Mouse (Mus musculus): ENCODE results near the gene Fndc11. TPM values are rescaled to one million over a fixed set of nuclear protein-coding genes. Genes with fewer than 3 reads are reported as not detected.

Gene Fndc11
- total and polyA plus RNA-seq, 3 experiments: not detected

- Histone ChIP-seq H3K27ac (ENCODE audit: control insufficient read depth, low read depth, low read length) (no peak overlapping the region), H3K9me3 (replicated peaks; ENCODE audit: insufficient read depth, low read length) (no peaks in the 10 kb centered on the region), H3K27me3 (ENCODE audit: control insufficient read depth in 1 of 2, insufficient read depth in 2 of 2, low read length in 2 of 2) (no peaks in the 10 kb centered on the region; a peak in 1 of 4 replicates), H3K36me3 (ENCODE audit: control insufficient read depth in 1 of 2, insufficient read depth in 2 of 2, low read length in 2 of 2) (peaks cover 0 to 5% of the 10 kb centered on the region in 2 experiments; a peak in 1 of 4 replicates), H3K9ac (ENCODE audit: control insufficient read depth, low read depth, low read length, poor library complexity, severe bottlenecking) (no peak overlapping the region), H3K4me1 (ENCODE audit: control insufficient read depth in 1 of 2, insufficient read depth in 2 of 2, low read length in 2 of 2) (no peaks in the 10 kb centered on the region), H3K4me3 (ENCODE audit: control insufficient read depth in 1 of 2, insufficient read depth in 1 of 2, low read depth in 2 of 2, low read length in 2 of 2) (peak overlapping the region; percentile 18 to 21; a peak in 1 of 4 replicates), H3K79me2 (ENCODE audit: control insufficient read depth, insufficient read depth, low read length, poor library complexity) (no peaks in the 10 kb centered on the region)
- TF ChIP-seq CHD2 (IDR thresholded peaks at IDR 0.05; ENCODE audit: low read length) (no peak), ZNF384 (IDR thresholded peaks at IDR 0.05; ENCODE audit: low read depth, low read length) (peak; percentile 87), MEF2A (IDR thresholded peaks at IDR 0.05; ENCODE audit: extremely low read depth, insufficient replicate concordance, low read depth, low read length, poor library complexity, severe bottlenecking) (no peak), USF1 (IDR thresholded peaks at IDR 0.05; ENCODE audit: low read depth, low read length) (no peak), POLR2A (IDR thresholded peaks at IDR 0.05; ENCODE audit: control insufficient read depth in 1 of 2, insufficient read depth in 1 of 2, low read depth in 1 of 2, low read length in 2 of 2, poor library complexity in 1 of 2) (peak in 1 of 2 experiments; percentile 28; a peak in 1 of 4 replicates), ZC3H11A (IDR thresholded peaks at IDR 0.05; ENCODE audit: low read depth, low read length) (no peak), ELF1 (IDR thresholded peaks at IDR 0.05; ENCODE audit: low read depth, low read length) (peak; percentile 64), HCFC1 (IDR thresholded peaks at IDR 0.05; ENCODE audit: low read depth, low read length) (0 out of 2 replicates have a peak, but pooled peaks have one; percentile 12), BHLHE40 (IDR thresholded peaks at IDR 0.05; ENCODE audit: borderline replicate concordance, low read depth, low read length) (no peak)
- DNase-seq (ENCODE audit: low read depth, low spot score): peak; percentile 48
These were observed 41.8 kb upstream of the Fndc11 start for GRCm38 (mm10) chr2:181178015-181178414.

DNA sequence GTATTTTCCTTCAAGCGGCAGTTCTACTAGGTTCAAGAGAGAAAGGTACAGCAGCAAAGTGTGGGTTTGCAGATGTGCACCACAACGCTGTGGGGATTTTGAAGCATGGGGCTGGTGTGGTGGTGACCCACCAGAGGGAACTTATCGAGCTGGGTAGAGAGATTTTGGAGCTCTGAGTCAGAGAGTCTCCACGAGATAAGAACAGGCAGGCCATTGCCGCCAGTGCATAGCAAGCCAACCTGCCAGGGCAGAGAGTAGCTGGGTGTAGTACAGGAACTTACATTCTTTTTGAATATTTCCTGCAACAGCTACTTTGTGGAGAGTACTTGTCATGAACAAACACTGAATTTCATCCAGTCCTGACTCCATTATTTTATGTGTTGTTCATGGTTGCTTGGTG, 41.3 kb upstream of the Fndc11 start:
- Histone ChIP-seq H3K4me1 (ENCODE audit: control insufficient read depth in 1 of 2, insufficient read depth in 2 of 2, low read length in 2 of 2) (no peaks in the 10 kb centered on the region), H3K4me3 (ENCODE audit: control insufficient read depth in 1 of 2, insufficient read depth in 1 of 2, low read depth in 2 of 2, low read length in 2 of 2) (peak overlapping the region; percentile 18 to 21; a peak in 1 of 4 replicates), H3K36me3 (ENCODE audit: control insufficient read depth in 1 of 2, insufficient read depth in 2 of 2, low read length in 2 of 2) (peaks cover 0 to 5% of the 10 kb centered on the region in 2 experiments; a peak in 1 of 4 replicates), H3K27ac (ENCODE audit: control insufficient read depth, low read depth, low read length) (no peak overlapping the region), H3K9ac (ENCODE audit: control insufficient read depth, low read depth, low read length, poor library complexity, severe bottlenecking) (no peak overlapping the region), H3K79me2 (ENCODE audit: control insufficient read depth, insufficient read depth, low read length, poor library complexity) (no peaks in the 10 kb centered on the region), H3K9me3 (replicated peaks; ENCODE audit: insufficient read depth, low read length) (no peaks in the 10 kb centered on the region), H3K27me3 (ENCODE audit: control insufficient read depth in 1 of 2, insufficient read depth in 2 of 2, low read length in 2 of 2) (no peaks in the 10 kb centered on the region; a peak in 1 of 4 replicates)
- peak; percentile 59 for DNase-seq (ENCODE audit: low read depth, low spot score)
- no peak; a peak in 1 of 4 replicates for TF ChIP-seq POLR2A (IDR thresholded peaks at IDR 0.05; ENCODE audit: control insufficient read depth in 1 of 2, insufficient read depth in 1 of 2, low read depth in 1 of 2, low read length in 2 of 2, poor library complexity in 1 of 2)
- TF ChIP-seq SMC3 (IDR thresholded peaks at IDR 0.05; ENCODE audit: low read depth, low read length): no peak
- no peak for TF ChIP-seq TBP (IDR thresholded peaks at IDR 0.05; ENCODE audit: low read depth, low read length)
- TF ChIP-seq NRF1 (IDR thresholded peaks at IDR 0.05; ENCODE audit: insufficient read depth, low read depth, low read length, poor library complexity, severe bottlenecking): no peak
- no peak for TF ChIP-seq ZNF384 (IDR thresholded peaks at IDR 0.05; ENCODE audit: low read depth, low read length)
- TF ChIP-seq GATA1 (IDR thresholded peaks at IDR 0.05; ENCODE audit: low read depth, low read length): peak; percentile 70

- Histone ChIP-seq H3K27me3 (ENCODE audit: control insufficient read depth in 1 of 2, insufficient read depth in 2 of 2, low read length in 2 of 2) (no peaks in the 10 kb centered on the region; a peak in 1 of 4 replicates), H3K4me3 (ENCODE audit: control insufficient read depth in 1 of 2, insufficient read depth in 1 of 2, low read depth in 2 of 2, low read length in 2 of 2) (no peak overlapping the region), H3K36me3 (ENCODE audit: control insufficient read depth in 1 of 2, insufficient read depth in 2 of 2, low read length in 2 of 2) (peaks cover 0 to 5% of the 10 kb centered on the region in 2 experiments; a peak in 1 of 4 replicates), H3K9me3 (replicated peaks; ENCODE audit: insufficient read depth, low read length) (no peaks in the 10 kb centered on the region), H3K4me1 (ENCODE audit: control insufficient read depth in 1 of 2, insufficient read depth in 2 of 2, low read length in 2 of 2) (no peaks in the 10 kb centered on the region), H3K79me2 (ENCODE audit: control insufficient read depth, insufficient read depth, low read length, poor library complexity) (no peaks in the 10 kb centered on the region), H3K9ac (ENCODE audit: control insufficient read depth, low read depth, low read length, poor library complexity, severe bottlenecking) (no peak overlapping the region), H3K27ac (ENCODE audit: control insufficient read depth, low read depth, low read length) (no peak overlapping the region)
- TF ChIP-seq EP300 (IDR thresholded peaks at IDR 0.05; ENCODE audit: low read depth in 1 of 2, low read length in 2 of 2) (no peak), GABPA (IDR thresholded peaks at IDR 0.05; ENCODE audit: low read depth, low read length) (no peak), POLR2A (IDR thresholded peaks at IDR 0.05; ENCODE audit: control insufficient read depth in 1 of 2, insufficient read depth in 1 of 2, low read depth in 1 of 2, low read length in 2 of 2, poor library complexity in 1 of 2) (no peak), MAX (IDR thresholded peaks at IDR 0.05; ENCODE audit: low read length) (no peak), CHD1 (IDR thresholded peaks at IDR 0.05; ENCODE audit: low read depth, low read length) (no peak), MYC (IDR thresholded peaks at IDR 0.05; ENCODE audit: low read depth, low read length) (no peak), POLR2AphosphoS2 (IDR thresholded peaks at IDR 0.05; ENCODE audit: low read length) (no peak), KAT2A (conservative IDR thresholded peaks at IDR 0.05; ENCODE audit: low read depth, low read length) (no peak), HCFC1 (IDR thresholded peaks at IDR 0.05; ENCODE audit: low read depth, low read length) (no peak), NELFE (IDR thresholded peaks at IDR 0.05; ENCODE audit: low read depth, low read length) (no peak), NRF1 (IDR thresholded peaks at IDR 0.05; ENCODE audit: insufficient read depth, low read depth, low read length, poor library complexity, severe bottlenecking) (no peak), JUND (IDR thresholded peaks at IDR 0.05; ENCODE audit: low read depth, low read length) (no peak), TBP (IDR thresholded peaks at IDR 0.05; ENCODE audit: low read depth, low read length) (no peak), MYB (IDR thresholded peaks at IDR 0.05; ENCODE audit: low read depth, low read length) (no peak), ZC3H11A (IDR thresholded peaks at IDR 0.05; ENCODE audit: low read depth, low read length) (no peak), BHLHE40 (IDR thresholded peaks at IDR 0.05; ENCODE audit: borderline replicate concordance, low read depth, low read length) (no peak)
- DNase-seq (ENCODE audit: low read depth, low spot score): no peak
These were observed 38.9 kb upstream of the Fndc11 start for GRCm38 (mm10) chr2:181180898-181181297.

All from MEL (cell line).